Mouse (Mus musculus) myocyte (in vitro differentiated cells): ENCODE measurements around the gene Ttbk2. TPM values are rescaled to one million over a fixed set of nuclear protein-coding genes. Genes with fewer than 3 reads are reported as not detected.

Experiments used
- H3K27me3 ChIP-seq: one replicate; pipeline ENCODE4 v1.6.1; 2011; ENCODE audit not compliant: control insufficient read depth, insufficient read depth, insufficient read length
- H3K36me3 ChIP-seq: one replicate; pipeline ENCODE4 v1.6.1; 2011; ENCODE audit not compliant: control insufficient read depth, insufficient read depth
- H3K4me2 ChIP-seq: one replicate; pipeline ENCODE4 v1.6.1; 2011; ENCODE audit warnings: low read depth, control low read depth
- H3K4me3 ChIP-seq: one replicate; pipeline ENCODE4 v1.5.1; 2011; ENCODE audit warnings: mild to moderate bottlenecking, control low read depth, moderate library complexity
- H3K79me2 ChIP-seq: one replicate; pipeline ENCODE4 v1.6.1; 2011; ENCODE audit not compliant: control insufficient read depth, insufficient read depth
- H3ac ChIP-seq: one replicate; pipeline ENCODE4 v1.6.1; 2011; ENCODE audit not compliant: control insufficient read depth, insufficient read length
- CEBPB ChIP-seq: IDR thresholded peaks from 2 replicates; pipeline ENCODE4 v1.6.1; 2011; ENCODE audit warnings: mild to moderate bottlenecking, moderate library complexity; ENCODE audit not compliant: poor library complexity, insufficient read depth, severe bottlenecking
- E2F4 ChIP-seq: IDR thresholded peaks from one replicate; pipeline ENCODE4 v1.6.1; 2011; ENCODE audit warnings: mild to moderate bottlenecking, control low read depth, moderate library complexity; ENCODE audit not compliant: insufficient read depth
- MAX ChIP-seq: IDR thresholded peaks from one replicate; pipeline ENCODE4 v1.6.1; 2011; ENCODE audit warnings: low read depth, mild to moderate bottlenecking, control low read depth
- MYOD1 ChIP-seq, 3 experiments: IDR thresholded peaks; one replicate each; pipeline ENCODE4 v1.6.1; 2011; ENCODE audit warnings: control low read depth in 2 of 3, low read depth in 2 of 3, mild to moderate bottlenecking in 2 of 3, moderate library complexity in 1 of 3; ENCODE audit not compliant: insufficient read length in 2 of 3, control insufficient read depth in 1 of 3
- MYOG ChIP-seq, 3 experiments: IDR thresholded peaks; one replicate each; pipeline ENCODE4 v1.6.1; 2011; ENCODE audit warnings: control low read depth in 2 of 3, low read depth in 2 of 3, mild to moderate bottlenecking in 2 of 3; ENCODE audit not compliant: insufficient read length in 2 of 3, control insufficient read depth in 1 of 3, insufficient read depth in 1 of 3
- POLR2A ChIP-seq: IDR thresholded peaks from one replicate; pipeline ENCODE4 v1.6.1; 2011; ENCODE audit warnings: low read depth, mild to moderate bottlenecking, control low read depth, moderate library complexity; ENCODE audit not compliant: insufficient read length
- POLR2AphosphoS2 ChIP-seq: IDR thresholded peaks from one replicate; pipeline ENCODE4 v1.6.1; 2011; ENCODE audit warnings: low read depth, control low read depth; ENCODE audit not compliant: insufficient read length
- REST ChIP-seq: IDR thresholded peaks from one replicate; pipeline ENCODE4 v1.6.1; 2011; ENCODE audit warnings: mild to moderate bottlenecking, control low read depth, moderate library complexity; ENCODE audit not compliant: insufficient read depth, insufficient read length
- SRF ChIP-seq: IDR thresholded peaks from one replicate; pipeline ENCODE4 v1.6.1; 2011; ENCODE audit warnings: low read depth; ENCODE audit not compliant: control insufficient read depth, insufficient read length
- TCF12 ChIP-seq: IDR thresholded peaks from one replicate; pipeline ENCODE4 v1.6.1; 2011; ENCODE audit warnings: mild to moderate bottlenecking, control low read depth; ENCODE audit not compliant: poor library complexity, insufficient read depth, severe bottlenecking
- TCF3 ChIP-seq: IDR thresholded peaks from one replicate; pipeline ENCODE4 v1.6.1; 2011; ENCODE audit warnings: low read depth, control low read depth; ENCODE audit not compliant: insufficient read length
- USF1 ChIP-seq: IDR thresholded peaks from one replicate; pipeline ENCODE4 v1.6.1; 2011; ENCODE audit warnings: low read depth, mild to moderate bottlenecking, control low read depth, moderate library complexity
- polyA plus RNA-seq: library from polyadenylated mRNA; unstranded; fragments of >200 nt; fragmentation: generic; extraction: Trizol; gene quantifications from one replicate; pipeline ENCODE4 v1.2.1, GENCODE M21; 2012; ENCODE audit warnings: missing spikeins

Ttbk2 gene
- polyA plus RNA-seq = 2.4 TPM

DNA sequence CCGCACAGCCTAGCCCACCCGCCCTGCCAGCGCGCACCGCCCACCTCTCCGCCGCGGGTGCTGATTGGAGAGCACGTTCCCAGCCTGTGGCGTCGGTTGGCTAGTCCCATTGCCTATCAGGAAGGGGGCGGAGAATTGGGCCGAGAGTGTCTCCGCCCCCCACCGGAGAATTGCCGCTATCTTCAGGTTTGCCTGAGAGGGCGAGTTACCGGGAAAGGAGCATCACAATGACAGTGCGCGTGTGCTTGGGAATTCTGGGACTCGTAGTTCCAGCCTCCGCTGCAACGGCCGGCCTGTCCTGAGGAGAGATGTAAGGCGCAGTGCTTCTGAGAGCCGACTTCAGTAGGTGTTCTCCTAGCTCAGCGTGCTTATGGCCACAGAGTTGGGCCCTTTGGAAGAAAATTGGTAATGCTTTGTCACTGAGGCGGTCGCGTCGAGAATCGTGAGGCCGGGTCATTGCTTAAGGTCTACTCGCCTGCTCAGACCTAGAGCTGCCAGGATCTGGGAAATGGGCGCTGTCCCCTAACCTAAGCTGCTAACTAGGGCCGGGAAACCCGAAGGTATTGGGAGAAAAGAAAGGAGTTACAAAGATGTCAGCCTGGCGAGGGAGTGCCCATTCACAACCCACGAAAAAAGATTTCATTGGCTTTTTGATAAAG is at the start of gene Ttbk2:
Gene Ttbk2, minus strand, starts transcription at position 181 of the 659 bp plus-strand sequence.
- Histone ChIP-seq H3K27me3 (no peaks in the 10 kb centered on the region), H3K36me3 (no peaks in the 10 kb centered on the region), H3K4me2 (peak within 1 kb of the TSS; percentile 91), H3ac (peak within 1 kb of the TSS; percentile 21), H3K4me3 (peak within 1 kb of the TSS; percentile 55), H3K79me2 (peaks cover 4% of the 10 kb centered on the region)
- TF ChIP-seq POLR2A = peak; percentile 59
- TF ChIP-seq MAX = no peak
- TF ChIP-seq SRF = peak; percentile 78

DNA sequence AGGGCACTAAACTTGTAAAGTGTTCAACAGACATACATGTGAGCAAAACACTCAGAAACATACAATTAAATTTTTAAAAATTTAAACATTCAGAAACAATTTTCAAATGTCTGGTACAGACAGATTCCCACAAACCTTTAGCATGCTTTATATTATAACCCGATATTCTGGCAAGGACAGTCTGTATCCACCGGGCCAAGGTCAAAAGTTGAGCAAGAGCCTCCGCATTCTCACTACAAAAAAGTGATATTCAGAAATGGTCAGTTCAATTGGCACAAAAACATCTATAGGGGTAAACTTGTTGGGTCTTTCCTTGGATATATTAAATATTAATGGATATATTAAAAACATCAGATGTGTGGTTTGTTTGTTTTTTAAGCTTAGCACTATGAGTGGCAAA is 46.0 kb upstream of the Ttbk2 start:
- Histone ChIP-seq H3ac (no peak overlapping the region), H3K27me3 (no peaks in the 10 kb centered on the region), H3K36me3 (peaks cover 25% of the 10 kb centered on the region), H3K79me2 (no peaks in the 10 kb centered on the region), H3K4me3 (no peak overlapping the region), H3K4me2 (no peak overlapping the region)
- TF ChIP-seq POLR2AphosphoS2 (no peak), SRF (no peak), MYOG (IDR thresholded peaks at IDR 0.05; ENCODE audit: control insufficient read depth in 1 of 3, insufficient read depth in 1 of 3, insufficient read length in 2 of 3, low read depth in 2 of 3) (no peak), MYOD1 (IDR thresholded peaks at IDR 0.05; ENCODE audit: control insufficient read depth in 1 of 3, insufficient read length in 2 of 3, low read depth in 2 of 3) (no peak), CEBPB (no peak), MAX (no peak), POLR2A (no peak), E2F4 (no peak), TCF3 (no peak), TCF12 (no peak), REST (no peak), USF1 (no peak)

DNA sequence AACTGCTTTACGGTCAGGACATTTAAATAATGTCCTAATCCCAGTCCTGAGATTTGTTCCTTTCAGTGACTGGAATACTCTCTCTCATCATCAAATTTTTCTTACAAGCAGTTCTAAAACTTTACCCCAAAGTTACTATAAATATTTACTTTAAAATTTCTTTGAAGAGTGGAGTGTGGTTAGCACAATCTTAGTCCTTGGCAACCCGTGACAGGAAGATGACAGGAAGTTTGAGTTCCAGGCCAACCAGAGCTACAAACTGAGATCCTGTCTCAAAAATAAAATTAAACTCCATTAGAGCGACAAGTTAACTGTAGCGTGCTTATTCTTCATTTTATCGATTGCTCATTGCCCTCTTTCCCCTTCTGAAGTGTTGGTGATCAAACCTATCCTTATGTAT is 37.2 kb upstream of the Ttbk2 start:
- no peaks in the 10 kb centered on the region for H3K27me3 ChIP-seq
- TF ChIP-seq TCF3 = no peak
- TF ChIP-seq MYOD1 (IDR thresholded peaks at IDR 0.05; ENCODE audit: control insufficient read depth in 1 of 3, insufficient read length in 2 of 3, low read depth in 2 of 3) = no peak
- no peak for TF ChIP-seq MAX
- TF ChIP-seq POLR2AphosphoS2 = no peak
- no peak for TF ChIP-seq REST
- TF ChIP-seq MYOG (IDR thresholded peaks at IDR 0.05; ENCODE audit: control insufficient read depth in 1 of 3, insufficient read depth in 1 of 3, insufficient read length in 2 of 3, low read depth in 2 of 3) = no peak
- no peak for TF ChIP-seq E2F4
- TF ChIP-seq TCF12 = no peak
- TF ChIP-seq USF1 = no peak
- no peak for TF ChIP-seq SRF
- TF ChIP-seq POLR2A = no peak
- no peak for TF ChIP-seq CEBPB
- no peaks in the 10 kb centered on the region for H3K79me2 ChIP-seq
- H3K4me2 ChIP-seq = no peak overlapping the region
- no peak overlapping the region for H3K4me3 ChIP-seq
- no peak overlapping the region for H3ac ChIP-seq
- peaks cover 6% of the 10 kb centered on the region for H3K36me3 ChIP-seq

DNA sequence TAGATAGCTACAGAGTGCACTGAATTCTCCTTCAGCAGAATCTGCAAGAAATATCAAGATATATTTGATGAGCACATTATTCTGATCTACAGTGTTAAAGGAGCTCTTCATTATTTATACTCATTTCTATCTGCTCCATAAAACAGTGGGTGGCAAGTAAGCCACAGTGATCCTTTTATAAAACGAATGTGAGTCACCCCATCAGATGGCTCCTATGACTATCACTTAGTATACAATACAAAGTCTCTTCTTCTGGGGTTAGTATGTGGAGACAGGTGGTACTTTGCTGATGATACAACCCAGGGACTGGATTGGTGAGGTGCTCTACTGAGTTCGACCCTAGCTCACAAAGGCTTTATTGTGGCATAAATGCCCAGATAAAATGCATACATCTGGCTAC is 22.8 kb upstream of the Ttbk2 start:
- Histone ChIP-seq H3ac (no peak overlapping the region), H3K4me3 (no peak overlapping the region), H3K4me2 (peak overlapping the region; percentile 4), H3K36me3 (peaks cover 26% of the 10 kb centered on the region), H3K79me2 (no peaks in the 10 kb centered on the region), H3K27me3 (no peaks in the 10 kb centered on the region)
- TF ChIP-seq MYOD1 (IDR thresholded peaks at IDR 0.05; ENCODE audit: control insufficient read depth in 1 of 3, insufficient read length in 2 of 3, low read depth in 2 of 3) (peak in 1 of 3 experiments; percentile 13), CEBPB (no peak), SRF (no peak), MYOG (IDR thresholded peaks at IDR 0.05; ENCODE audit: control insufficient read depth in 1 of 3, insufficient read depth in 1 of 3, insufficient read length in 2 of 3, low read depth in 2 of 3) (no peak)

DNA sequence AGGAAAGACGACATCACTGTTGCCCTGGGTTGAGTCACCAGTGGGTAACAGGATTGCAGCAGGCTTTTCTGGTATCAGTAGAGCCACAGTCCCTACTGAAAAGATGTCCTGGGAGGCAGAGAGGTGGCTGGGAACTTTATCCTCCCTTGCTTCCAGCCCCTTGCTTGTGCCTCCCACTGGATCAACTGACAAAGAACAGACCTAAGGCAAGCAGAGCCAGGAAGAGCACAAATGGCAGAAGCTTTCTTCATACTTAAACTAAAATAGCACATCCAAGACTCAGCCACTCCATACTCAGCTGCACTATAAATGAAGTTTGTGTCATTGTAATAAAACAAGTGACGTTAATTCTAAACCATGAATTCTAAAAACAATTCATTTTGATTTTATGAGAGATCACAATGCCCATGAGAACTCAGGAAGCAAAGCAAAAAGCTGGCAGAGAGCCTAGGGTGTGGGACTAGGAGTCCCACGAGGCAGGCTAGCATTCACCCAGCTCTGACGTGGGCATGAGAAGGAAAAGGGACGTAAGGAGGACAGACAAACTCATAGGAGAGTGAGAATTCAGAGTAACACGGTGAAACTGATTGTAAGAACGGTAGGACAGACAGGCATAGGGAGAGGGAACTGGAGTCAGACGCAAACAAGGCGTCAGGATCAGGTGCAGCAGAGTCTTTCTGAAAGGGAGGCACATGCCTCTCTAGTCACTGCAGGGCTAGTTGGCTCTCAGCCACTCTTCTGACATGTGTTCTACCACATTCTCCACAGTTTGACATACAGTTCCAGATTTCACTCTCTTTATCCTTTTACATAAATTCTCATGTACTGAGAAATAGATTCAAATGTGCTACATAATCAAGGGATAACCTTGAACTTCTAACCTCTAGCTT is 21.3 kb upstream of the Ttbk2 start:
- peak overlapping the region; percentile 56 for H3K4me2 ChIP-seq
- peak; percentile 71; the same call in 1 of the 2 replicates for TF ChIP-seq CEBPB
- TF ChIP-seq MAX = no peak
- no peaks in the 10 kb centered on the region for H3K27me3 ChIP-seq
- H3K4me3 ChIP-seq = no peak overlapping the region
- H3ac ChIP-seq = no peak overlapping the region
- H3K79me2 ChIP-seq = no peaks in the 10 kb centered on the region
- peaks cover 26% of the 10 kb centered on the region for H3K36me3 ChIP-seq
